Mouse (Mus musculus): Measurements from ENCODE around the gene Pamr1. TPM values are rescaled to one million over a fixed set of nuclear protein-coding genes. Genes with fewer than 3 reads are reported as not detected.

Pamr1 gene
- polyA plus RNA-seq, 1 experiment, result not detected

DNA sequence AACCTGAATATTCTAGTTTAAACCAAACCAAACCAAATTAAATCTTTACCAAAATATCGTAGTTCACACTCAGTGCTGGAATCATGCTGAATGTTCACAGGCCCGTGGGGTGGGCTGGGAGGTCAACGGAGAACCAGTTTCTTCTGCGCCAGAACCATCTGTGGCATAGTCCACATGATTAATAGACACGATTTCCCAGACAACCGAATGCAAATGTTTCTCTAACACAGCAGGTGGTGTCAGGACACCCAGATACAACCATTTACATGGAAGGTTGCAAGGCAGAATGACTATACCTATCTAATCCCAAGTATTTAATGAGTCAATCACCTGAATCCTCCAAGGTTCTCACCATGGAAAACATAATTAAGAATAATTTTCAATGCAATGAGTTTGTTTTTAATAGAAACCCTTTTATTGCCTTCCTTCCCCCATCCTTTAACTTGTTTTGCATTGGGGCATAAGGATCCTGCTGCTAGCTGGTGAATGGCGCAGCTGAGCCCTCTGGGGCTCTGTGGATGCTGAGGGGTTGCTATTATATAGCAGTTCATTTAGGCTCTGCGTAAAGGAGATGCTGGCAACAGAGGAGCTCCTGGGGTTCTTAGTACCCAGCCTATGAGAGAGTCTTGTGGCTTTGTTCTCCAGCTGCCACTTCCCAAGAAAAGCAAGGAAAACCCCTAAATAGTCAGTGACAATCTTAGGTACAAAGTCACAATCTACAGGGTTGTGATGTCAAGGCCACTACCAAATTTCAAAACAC is 106.3 kb downstream of the Pamr1 start:
- peaks cover 40% of the 10 kb centered on the region for H3K27me3 ChIP-seq (ENCODE audit: control insufficient read depth)
- no peaks in the 10 kb centered on the region for H3K36me3 ChIP-seq (ENCODE audit: control insufficient read depth)
- TF ChIP-seq GATA1 (IDR thresholded peaks at IDR 0.05; ENCODE audit: low read length) (no peak), TAL1 (IDR thresholded peaks at IDR 0.05; ENCODE audit: low read length) (no peak)
- H3K9me3 ChIP-seq (ENCODE audit: control insufficient read depth, low read length), result no peaks in the 10 kb centered on the region
- H3K4me1 ChIP-seq (ENCODE audit: control insufficient read depth), result no peaks in the 10 kb centered on the region
- no peak overlapping the region for H3K4me3 ChIP-seq (replicated peaks)

DNA sequence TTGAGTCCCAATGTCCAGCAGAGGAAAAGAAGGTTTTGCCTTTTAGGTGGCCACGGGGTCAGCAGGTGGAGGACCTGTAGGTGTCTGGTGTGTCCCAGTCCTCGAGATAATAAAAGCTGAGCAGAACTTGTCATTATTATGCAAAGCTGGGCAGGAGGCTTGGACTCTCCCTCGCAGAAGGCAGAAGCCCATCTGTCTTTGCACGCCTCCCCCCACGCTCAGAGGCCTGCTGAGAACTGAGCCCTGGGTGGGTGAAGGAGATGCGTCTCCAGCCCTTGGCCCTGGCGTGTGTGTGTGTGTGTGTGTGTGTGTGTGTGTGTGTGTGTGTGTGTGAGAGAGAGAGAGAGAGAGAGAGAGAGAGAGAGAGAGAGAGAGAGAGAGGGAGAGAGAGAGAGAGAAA is 107.9 kb downstream of the Pamr1 start:
- Histone ChIP-seq H3K4me1 (ENCODE audit: control insufficient read depth) (no peaks in the 10 kb centered on the region), H3K4me3 (replicated peaks) (no peak overlapping the region), H3K27me3 (ENCODE audit: control insufficient read depth) (peaks cover 40% of the 10 kb centered on the region), H3K36me3 (ENCODE audit: control insufficient read depth) (no peaks in the 10 kb centered on the region), H3K9me3 (ENCODE audit: control insufficient read depth, low read length) (no peaks in the 10 kb centered on the region)
- no peak for TF ChIP-seq GATA1 (IDR thresholded peaks at IDR 0.05; ENCODE audit: low read length)
- TF ChIP-seq TAL1 (IDR thresholded peaks at IDR 0.05; ENCODE audit: low read length), result no peak

GRCm38 (mm10) chr2:102658163-102658660 is 108.4 kb downstream of the Pamr1 start, which contains the start of gene Slc1a2:
Gene Slc1a2 (plus strand): TSS chr2:102658659.
- H3K4me3 ChIP-seq (replicated peaks), result peak within 1 kb of the TSS; percentile 0
- H3K36me3 ChIP-seq (ENCODE audit: control insufficient read depth), result no peaks in the 10 kb centered on the region
- peaks cover 40% of the 10 kb centered on the region for H3K27me3 ChIP-seq (ENCODE audit: control insufficient read depth)
- no peak for TF ChIP-seq TAL1 (IDR thresholded peaks at IDR 0.05; ENCODE audit: low read length)
- H3K4me1 ChIP-seq (ENCODE audit: control insufficient read depth), result no peaks in the 10 kb centered on the region
- H3K9me3 ChIP-seq (ENCODE audit: control insufficient read depth, low read length), result no peaks in the 10 kb centered on the region

- Histone ChIP-seq H3K27me3 (ENCODE audit: control insufficient read depth) (peaks cover 40% of the 10 kb centered on the region), H3K4me1 (ENCODE audit: control insufficient read depth) (no peaks in the 10 kb centered on the region), H3K36me3 (ENCODE audit: control insufficient read depth) (no peaks in the 10 kb centered on the region), H3K4me3 (replicated peaks) (peak overlapping the region; percentile 0), H3K9me3 (ENCODE audit: control insufficient read depth, low read length) (no peaks in the 10 kb centered on the region)
- TF ChIP-seq TAL1 (IDR thresholded peaks at IDR 0.05; ENCODE audit: low read length), result no peak
- TF ChIP-seq GATA1 (IDR thresholded peaks at IDR 0.05; ENCODE audit: low read length), result no peak
Measured at GRCm38 (mm10) chr2:102658661-102659520, 109.1 kb downstream of the Pamr1 start.

GRCm38 (mm10) chr2:102659521-102659830 is 109.7 kb downstream of the Pamr1 start:
- Histone ChIP-seq H3K9me3 (ENCODE audit: control insufficient read depth, low read length) (no peaks in the 10 kb centered on the region), H3K27me3 (ENCODE audit: control insufficient read depth) (peaks cover 40% of the 10 kb centered on the region), H3K4me1 (ENCODE audit: control insufficient read depth) (no peaks in the 10 kb centered on the region), H3K4me3 (replicated peaks) (no peak overlapping the region), H3K36me3 (ENCODE audit: control insufficient read depth) (no peaks in the 10 kb centered on the region)
- TF ChIP-seq GATA1 (IDR thresholded peaks at IDR 0.05; ENCODE audit: low read length) (no peak), TAL1 (IDR thresholded peaks at IDR 0.05; ENCODE audit: low read length) (no peak)

DNA sequence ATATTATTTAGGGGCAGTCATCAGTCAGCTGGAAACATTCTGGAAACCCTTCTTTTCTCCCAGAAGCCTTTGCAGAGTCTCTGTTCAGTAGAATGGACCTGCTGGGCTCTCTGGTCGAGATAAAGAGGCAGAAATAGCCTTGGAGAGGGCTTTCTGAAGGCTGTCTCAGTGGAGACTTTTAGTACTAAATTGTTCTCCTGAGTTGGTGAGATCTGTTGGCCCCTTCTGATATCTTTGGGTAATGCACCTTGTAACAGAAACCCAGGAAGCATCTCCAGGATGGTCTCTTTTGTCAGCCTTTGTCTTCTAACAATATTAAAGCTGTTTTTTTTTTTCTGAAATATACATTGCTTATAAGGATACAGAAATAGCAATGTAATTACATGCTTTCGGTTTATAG is 111.2 kb downstream of the Pamr1 start:
- no peaks in the 10 kb centered on the region for H3K4me1 ChIP-seq (ENCODE audit: control insufficient read depth)
- no peaks in the 10 kb centered on the region for H3K9me3 ChIP-seq (ENCODE audit: control insufficient read depth, low read length)
- H3K27me3 ChIP-seq (ENCODE audit: control insufficient read depth), result peaks cover 40% of the 10 kb centered on the region
- no peak for TF ChIP-seq TAL1 (IDR thresholded peaks at IDR 0.05; ENCODE audit: low read length)
- TF ChIP-seq GATA1 (IDR thresholded peaks at IDR 0.05; ENCODE audit: low read length), result no peak
- no peaks in the 10 kb centered on the region for H3K36me3 ChIP-seq (ENCODE audit: control insufficient read depth)
- H3K4me3 ChIP-seq (replicated peaks), result no peak overlapping the region

DNA sequence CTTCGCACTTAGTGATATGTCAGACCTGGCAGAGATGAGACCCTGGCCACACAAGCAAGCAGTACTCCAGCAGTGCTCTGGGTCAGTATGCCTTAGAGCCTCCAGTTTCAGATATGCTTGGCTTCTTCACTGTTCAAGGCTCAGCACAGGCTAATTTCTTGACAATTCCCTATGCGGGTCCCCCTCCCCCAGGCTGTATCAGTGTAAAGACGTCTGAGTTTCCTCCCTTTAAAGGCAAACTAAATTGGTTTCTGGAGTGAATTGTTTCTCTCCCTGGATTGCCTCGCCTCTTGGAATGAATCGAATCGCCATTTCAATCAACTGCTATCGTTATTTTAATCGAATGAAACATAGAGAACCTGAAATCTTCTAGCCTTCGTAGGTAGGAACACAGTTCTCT is 113.1 kb downstream of the Pamr1 start:
- H3K36me3 ChIP-seq (ENCODE audit: control insufficient read depth), result no peaks in the 10 kb centered on the region
- peaks cover 29% of the 10 kb centered on the region for H3K27me3 ChIP-seq (ENCODE audit: control insufficient read depth)
- no peak for TF ChIP-seq GATA1 (IDR thresholded peaks at IDR 0.05; ENCODE audit: low read length)
- TF ChIP-seq TAL1 (IDR thresholded peaks at IDR 0.05; ENCODE audit: low read length), result no peak
- no peaks in the 10 kb centered on the region for H3K4me1 ChIP-seq (ENCODE audit: control insufficient read depth)
- H3K4me3 ChIP-seq (replicated peaks), result no peak overlapping the region
- no peaks in the 10 kb centered on the region for H3K9me3 ChIP-seq (ENCODE audit: control insufficient read depth, low read length)

DNA sequence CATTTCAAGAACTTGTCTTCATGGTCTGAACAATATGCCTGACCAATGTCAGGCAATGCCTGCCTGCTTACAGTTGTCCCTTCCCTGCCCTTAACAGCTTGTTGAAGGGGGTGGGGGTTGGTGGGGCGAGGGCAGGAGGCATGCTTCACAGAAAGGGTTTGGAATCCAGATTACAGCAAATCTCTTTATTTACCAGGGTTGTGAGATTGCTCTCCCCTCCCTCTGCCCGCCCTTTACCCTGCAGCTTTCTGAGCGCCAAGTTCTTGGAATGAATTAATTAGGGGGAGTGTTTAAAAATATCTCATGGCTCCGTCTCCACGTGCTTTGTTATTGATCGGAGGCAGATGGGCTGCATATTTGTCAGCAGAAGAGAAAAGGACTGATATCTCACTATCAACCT is 113.5 kb downstream of the Pamr1 start:
- TF ChIP-seq TAL1 (IDR thresholded peaks at IDR 0.05; ENCODE audit: low read length), result no peak
- TF ChIP-seq GATA1 (IDR thresholded peaks at IDR 0.05; ENCODE audit: low read length), result no peak
- Histone ChIP-seq H3K27me3 (ENCODE audit: control insufficient read depth) (peaks cover 24% of the 10 kb centered on the region), H3K4me3 (replicated peaks) (no peak overlapping the region)

GRCm38 (mm10) chr2:102663865-102664264 is 114.1 kb downstream of the Pamr1 start:
- TF ChIP-seq TAL1 (IDR thresholded peaks at IDR 0.05; ENCODE audit: low read length) (no peak), GATA1 (IDR thresholded peaks at IDR 0.05; ENCODE audit: low read length) (no peak)
- no peak overlapping the region for H3K4me3 ChIP-seq (replicated peaks)
- H3K27me3 ChIP-seq (ENCODE audit: control insufficient read depth), result peaks cover 19% of the 10 kb centered on the region
- no peaks in the 10 kb centered on the region for H3K4me1 ChIP-seq (ENCODE audit: control insufficient read depth)
- H3K9me3 ChIP-seq (ENCODE audit: control insufficient read depth, low read length), result no peaks in the 10 kb centered on the region
- no peaks in the 10 kb centered on the region for H3K36me3 ChIP-seq (ENCODE audit: control insufficient read depth)

More for the DNA sequence above, 113.5 kb downstream of the Pamr1 start:
- no peaks in the 10 kb centered on the region for H3K9me3 ChIP-seq (ENCODE audit: control insufficient read depth, low read length)
- no peaks in the 10 kb centered on the region for H3K4me1 ChIP-seq (ENCODE audit: control insufficient read depth)
- no peaks in the 10 kb centered on the region for H3K36me3 ChIP-seq (ENCODE audit: control insufficient read depth)
